Mouse (Mus musculus) stomach, embryonic 15.5 days (tissue): Measurements from ENCODE around the gene Rpl3l. TPM values are rescaled to one million over a fixed set of nuclear protein-coding genes. Genes with fewer than 3 reads are reported as not detected.
A peak's percentile ranks its signal among the peaks of the same experiment; 100 is the strongest.
"Not testable (repeated sequence)": the region's sequence is repeated elsewhere in the genome, so short reads cannot be mapped to it uniquely, and the experiment has no call there.

Experiments used
- ATAC-seq: fragments of 200-750 bp; cut with Nextera tagmentation; 2 replicates; pipeline ENCODE4 v1.8.0; 2017; ENCODE audit warnings: low read depth, moderate number of reproducible peaks, moderate TSS enrichment; ENCODE audit not compliant: insufficient read depth, low FRiP score
- H3K27ac ChIP-seq: fragments of 300-500 bp; sonication (generic); 2 replicates; pipeline ENCODE4 v1.5.1; 2015; ENCODE audit warnings: mild to moderate bottlenecking, inconsistent platforms
- H3K27me3 ChIP-seq: fragments of 300-500 bp; sonication (generic); replicated peaks from 2 replicates; pipeline ENCODE4 v1.6.1; 2015; ENCODE audit warnings: inconsistent platforms
- H3K36me3 ChIP-seq: fragments of 300-500 bp; sonication (generic); 2 replicates; pipeline ENCODE4 v1.6.1; 2015; ENCODE audit warnings: inconsistent platforms
- H3K4me1 ChIP-seq: fragments of 300-500 bp; sonication (generic); 2 replicates; pipeline ENCODE4 v1.6.1; 2015; ENCODE audit warnings: inconsistent platforms
- H3K4me2 ChIP-seq: fragments of 300-500 bp; sonication (generic); 2 replicates; pipeline ENCODE4 v1.6.1; 2015; ENCODE audit warnings: mild to moderate bottlenecking, inconsistent platforms
- H3K4me3 ChIP-seq: fragments of 300-500 bp; sonication (generic); replicated peaks from 2 replicates; pipeline ENCODE4 v1.5.1; 2015; ENCODE audit warnings: inconsistent platforms
- H3K9ac ChIP-seq: fragments of 300-500 bp; sonication (generic); 2 replicates; pipeline ENCODE4 v1.6.1; 2015; ENCODE audit warnings: inconsistent platforms
- H3K9me3 ChIP-seq: fragments of 300-500 bp; sonication (generic); 2 replicates; pipeline ENCODE4 v1.6.1; 2016; ENCODE audit warnings: inconsistent platforms
- whole genome bisulfite sequencing: fragments of 180-500 bp; shearing (Covaris S2); methylation state at CpG from one replicate; pipeline ENCODE4 v1.1.7; 2015; 5-methylcytosine and 5-hydroxymethylcytosine counted together
- polyA plus RNA-seq: library from polyadenylated mRNA; unstranded; fragments of >200 nt; fragmentation: Nextera tagmentation; extraction: Ambion mirVana; gene quantifications from 2 replicates; pipeline ENCODE4 v1.2.1, GENCODE M21; 2015

The Rpl3l gene
- polyA plus RNA-seq, 1 experiment from 2014 or later = not detected

DNA sequence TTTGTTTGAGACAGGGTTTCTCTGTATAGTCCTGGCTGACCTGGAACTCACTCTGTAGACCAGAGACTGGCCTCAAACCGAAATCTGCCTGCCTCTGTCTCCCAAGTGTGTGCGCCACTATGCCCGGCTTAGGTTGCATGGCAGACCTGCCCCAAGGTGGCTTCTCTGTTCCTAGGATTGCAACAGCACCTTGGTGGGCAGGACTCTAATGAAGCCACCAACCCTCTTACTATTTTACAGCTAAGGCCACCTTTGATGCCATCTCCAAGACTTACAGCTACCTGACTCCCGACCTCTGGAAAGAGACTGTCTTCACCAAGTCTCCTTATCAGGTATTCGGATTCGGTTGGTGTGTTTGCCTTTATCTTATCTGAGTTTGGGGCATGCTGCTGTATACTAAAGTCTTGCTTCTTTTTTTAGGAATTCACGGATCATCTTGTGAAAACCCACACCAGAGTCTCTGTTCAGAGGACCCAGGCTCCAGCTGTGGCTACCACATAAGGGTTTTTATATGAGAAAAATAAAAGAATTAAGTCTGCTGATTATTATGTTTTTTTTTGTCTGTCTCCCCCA, 6.2 kb upstream of the Rpl3l start:
- not testable (repeated sequence) for H3K27me3 ChIP-seq, H3K9me3 ChIP-seq, ATAC-seq
- Histone ChIP-seq H3K9ac (peak overlapping the region; percentile 41), H3K4me3 (peak overlapping the region; percentile 90), H3K36me3 (peaks cover 19% of the 10 kb centered on the region), H3K4me1 (peaks cover 20% of the 10 kb centered on the region), H3K27ac (peak overlapping the region; percentile 26; the same call in 1 of the 2 replicates), H3K4me2 (peak overlapping the region; percentile 80)
- WGBS = 44% methylated on average over 7 of the region's 7 CpGs

DNA sequence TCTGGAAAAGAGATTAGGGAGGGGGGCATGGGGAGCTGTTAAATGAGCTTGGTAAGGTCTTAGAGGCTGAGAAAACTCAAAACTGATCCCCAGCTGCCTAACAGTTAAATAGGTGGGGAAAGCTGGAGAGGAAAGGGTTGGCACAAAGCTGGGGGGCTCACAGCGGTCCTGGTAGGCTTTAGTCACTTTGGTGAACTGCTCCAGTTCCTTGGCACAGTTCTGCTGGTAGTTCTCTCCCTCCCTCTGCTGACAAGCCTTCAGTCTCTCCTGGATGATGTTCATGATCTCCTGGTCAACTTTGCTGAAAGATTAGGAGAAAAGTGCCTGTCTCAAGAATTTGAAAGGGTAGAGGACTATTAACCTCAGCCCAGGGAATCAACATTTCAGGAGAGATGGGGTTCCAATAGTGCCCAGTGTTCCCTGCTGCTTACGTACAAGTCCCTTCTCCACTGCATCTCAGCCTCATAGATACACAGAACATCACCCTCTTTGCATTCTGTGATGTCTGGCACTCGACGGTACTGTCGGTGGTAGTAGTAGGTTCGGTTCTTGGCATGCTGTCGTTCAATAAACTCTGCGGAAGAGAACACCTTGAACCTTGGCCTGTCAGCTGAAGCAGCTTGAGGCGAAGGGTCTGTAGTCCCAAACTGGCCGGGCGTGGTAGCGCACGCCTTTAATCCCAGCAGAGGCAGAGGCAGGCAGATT, 5.2 kb upstream of the Rpl3l start:
- no peak for ATAC-seq
- no peak overlapping the region for H3K9ac ChIP-seq
- H3K4me2 ChIP-seq = peak overlapping the region; percentile 80
- H3K4me1 ChIP-seq = peaks cover 20% of the 10 kb centered on the region
- no peaks in the 10 kb centered on the region for H3K9me3 ChIP-seq
- H3K4me3 ChIP-seq = peak overlapping the region; percentile 86; the same call in 1 of the 2 replicates
- WGBS = 30% methylated on average over 13 of the region's 13 CpGs
- H3K36me3 ChIP-seq = peaks cover 19% of the 10 kb centered on the region
- H3K27ac ChIP-seq = peak overlapping the region; percentile 90; the same call in 1 of the 2 replicates
- no peaks in the 10 kb centered on the region for H3K27me3 ChIP-seq

DNA sequence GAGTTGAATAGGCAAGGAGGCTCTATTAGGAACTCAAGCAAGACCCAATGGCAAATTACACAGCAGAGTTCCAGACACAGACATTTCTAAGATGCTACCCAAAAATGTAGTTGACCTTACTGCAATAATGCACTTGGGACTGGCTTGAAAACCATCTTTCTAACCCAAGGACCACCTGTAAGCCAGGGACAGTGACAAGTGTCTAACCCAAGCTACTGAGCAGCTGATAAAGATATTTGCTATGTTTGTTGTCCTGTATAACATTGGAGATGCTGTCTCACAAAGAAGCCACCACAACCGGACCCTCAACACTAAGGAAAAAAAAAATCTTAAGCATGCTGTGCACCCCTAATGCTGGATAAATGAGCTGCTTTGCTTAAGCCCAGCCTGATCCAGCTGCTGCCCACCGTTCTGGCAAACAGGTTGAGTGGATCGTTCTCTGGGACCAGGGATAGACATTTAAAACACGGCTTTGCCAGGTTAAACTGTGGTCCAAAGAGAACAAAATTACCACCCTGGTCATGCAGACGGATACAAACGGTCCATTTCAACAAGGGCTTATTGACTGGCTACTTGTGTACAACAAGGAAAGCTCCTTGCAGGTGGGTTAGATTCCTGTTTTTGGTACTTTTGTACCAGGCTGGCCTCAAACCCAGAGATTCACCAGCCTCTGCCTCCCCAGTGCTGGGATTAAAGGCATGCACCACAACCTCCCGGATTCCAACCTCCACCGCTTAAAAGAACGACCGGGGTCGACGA, 4.3 kb upstream of the Rpl3l start:
- WGBS = 2% methylated on average over 12 of the region's 12 CpGs
- H3K27ac ChIP-seq = peak overlapping the region; percentile 90
- no peak for ATAC-seq
- H3K4me3 ChIP-seq = peak overlapping the region; percentile 86
- H3K9ac ChIP-seq = peak overlapping the region; percentile 77
- peaks cover 18% of the 10 kb centered on the region for H3K36me3 ChIP-seq
- peak overlapping the region; percentile 80 for H3K4me2 ChIP-seq
- no peaks in the 10 kb centered on the region for H3K27me3 ChIP-seq
- H3K9me3 ChIP-seq = no peaks in the 10 kb centered on the region
- peaks cover 20% of the 10 kb centered on the region for H3K4me1 ChIP-seq

DNA sequence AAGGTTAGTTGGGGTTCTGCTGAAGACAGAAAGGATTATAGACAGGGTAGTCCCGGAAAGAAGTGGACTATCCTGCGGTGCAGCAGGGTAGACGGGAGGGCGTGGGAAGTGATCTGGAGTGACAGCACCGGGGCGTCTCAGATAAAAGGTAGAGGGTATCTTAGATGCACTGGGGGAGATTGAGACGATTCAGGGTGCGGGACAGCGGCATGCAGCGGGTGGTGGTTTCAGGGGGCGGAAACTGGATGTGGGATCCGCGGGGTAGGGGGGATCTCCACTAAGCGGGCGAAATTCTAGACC, 3.8 kb upstream of the Rpl3l start:
- H3K9ac ChIP-seq = peak overlapping the region; percentile 77
- H3K4me2 ChIP-seq = peak overlapping the region; percentile 80
- H3K27ac ChIP-seq = peak overlapping the region; percentile 90
- WGBS = 0% methylated on average over 15 of the region's 15 CpGs
- no peaks in the 10 kb centered on the region for H3K9me3 ChIP-seq
- H3K4me1 ChIP-seq = peaks cover 20% of the 10 kb centered on the region
- H3K4me3 ChIP-seq = peak overlapping the region; percentile 86
- no peaks in the 10 kb centered on the region for H3K27me3 ChIP-seq
- ATAC-seq = peak; percentile 3; the same call in 1 of the 2 replicates
- H3K36me3 ChIP-seq = peaks cover 14% of the 10 kb centered on the region

DNA sequence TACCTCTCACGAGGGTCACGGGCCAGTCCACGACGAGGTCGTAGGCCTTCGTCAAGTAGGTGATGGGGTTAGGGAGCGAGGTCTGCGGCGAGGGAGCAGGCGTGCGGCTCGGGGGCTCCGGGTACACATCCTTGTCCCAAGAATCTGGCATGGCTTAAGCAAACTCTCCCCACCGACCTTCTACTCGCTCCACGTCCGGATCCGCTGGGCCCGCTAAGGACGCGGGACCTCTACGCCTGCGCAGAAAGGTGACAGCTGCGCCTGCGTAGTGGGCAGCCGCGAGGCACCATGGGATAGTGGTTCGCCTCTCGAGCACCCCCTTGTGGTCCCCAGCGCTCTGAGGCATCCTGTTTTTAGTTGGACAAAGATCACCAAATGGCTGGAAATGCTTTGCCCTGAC, 3.4 kb upstream of the Rpl3l start, which contains the start of gene Ndufb10:
TSS of gene Ndufb10 (minus strand) at position 295 of the 400 bp plus-strand sequence.
- ATAC-seq = peak; percentile 73
- Histone ChIP-seq H3K4me3 (peak within 1 kb of the TSS; percentile 86), H3K27me3 (no peaks in the 10 kb centered on the region), H3K9me3 (no peaks in the 10 kb centered on the region), H3K36me3 (peaks cover 14% of the 10 kb centered on the region), H3K4me2 (peak within 1 kb of the TSS; percentile 80), H3K9ac (peak within 1 kb of the TSS; percentile 77), H3K27ac (peak within 1 kb of the TSS; percentile 90), H3K4me1 (peaks cover 20% of the 10 kb centered on the region)
- under 1% methylated on average over 30 of the region's 30 CpGs for WGBS

DNA sequence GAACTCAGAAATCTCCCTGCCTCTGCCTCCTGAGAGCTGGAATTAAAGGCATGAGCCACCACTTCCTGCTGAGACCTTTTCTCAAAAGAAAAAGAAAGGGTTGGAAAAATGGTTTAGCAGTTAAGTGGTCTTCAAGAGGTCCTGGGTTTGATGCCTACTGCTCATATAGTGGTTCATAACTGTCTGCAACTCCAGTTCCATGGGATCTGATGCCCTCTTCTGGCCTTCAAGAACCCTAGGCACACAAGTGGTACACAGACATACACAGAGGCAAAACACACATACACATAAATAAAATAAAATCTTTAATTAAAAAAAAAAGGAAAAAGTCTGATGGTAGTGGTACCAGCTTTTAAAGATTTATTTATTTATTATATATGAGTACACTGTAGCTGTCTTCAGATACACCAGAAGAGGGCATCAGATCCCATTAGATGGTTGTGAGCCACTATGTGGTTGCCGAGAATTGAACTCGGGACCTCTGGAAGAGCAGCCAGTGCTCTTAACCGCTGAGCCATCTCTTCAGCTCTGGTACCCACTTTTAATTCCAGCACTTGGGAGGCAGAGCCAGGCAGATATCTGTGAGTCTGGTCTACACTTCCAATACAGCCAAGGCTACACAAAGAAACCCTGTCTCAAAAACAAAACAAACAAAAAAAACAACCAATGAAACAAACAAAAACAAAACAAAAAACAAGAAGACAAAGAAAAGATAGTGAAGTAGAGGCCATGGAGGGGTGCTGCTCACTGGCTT, 1.8 kb upstream of the Rpl3l start:
- H3K27me3 ChIP-seq = no peaks in the 10 kb centered on the region
- H3K9me3 ChIP-seq = no peaks in the 10 kb centered on the region
- peaks cover 14% of the 10 kb centered on the region for H3K36me3 ChIP-seq
- H3K4me3 ChIP-seq = no peak overlapping the region
- WGBS = 76% methylated on average over 3 of the region's 3 CpGs
- H3K4me2 ChIP-seq = no peak overlapping the region
- no peak for ATAC-seq
- H3K27ac ChIP-seq = no peak overlapping the region
- no peak overlapping the region for H3K9ac ChIP-seq
- H3K4me1 ChIP-seq = peaks cover 20% of the 10 kb centered on the region

DNA sequence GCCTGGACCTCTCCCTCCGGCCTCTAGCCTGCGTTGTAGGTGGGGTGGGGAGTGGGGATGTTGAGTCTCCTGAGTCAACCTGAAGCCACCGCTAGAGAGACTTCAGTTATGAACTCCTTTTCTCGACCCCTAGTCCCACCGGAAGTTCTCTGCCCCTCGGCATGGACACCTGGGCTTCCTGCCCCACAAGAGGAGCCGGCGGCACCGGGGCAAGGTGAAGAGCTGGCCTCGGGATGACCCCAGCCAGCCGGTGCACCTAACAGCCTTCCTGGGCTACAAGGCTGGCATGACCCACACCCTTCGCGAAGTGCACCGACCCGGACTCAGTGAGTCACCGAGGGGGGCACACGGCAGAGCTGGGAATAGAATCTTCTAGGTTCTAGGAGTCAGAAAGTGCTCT, 564 bp downstream of the Rpl3l start:
- Histone ChIP-seq H3K36me3 (no peaks in the 10 kb centered on the region), H3K9ac (no peak overlapping the region), H3K9me3 (no peaks in the 10 kb centered on the region), H3K4me1 (peaks cover 2% of the 10 kb centered on the region), H3K27ac (no peak overlapping the region), H3K27me3 (no peaks in the 10 kb centered on the region), H3K4me2 (no peak overlapping the region), H3K4me3 (no peak overlapping the region)
- no peak for ATAC-seq
- WGBS = 69% methylated on average over 17 of the region's 17 CpGs

DNA sequence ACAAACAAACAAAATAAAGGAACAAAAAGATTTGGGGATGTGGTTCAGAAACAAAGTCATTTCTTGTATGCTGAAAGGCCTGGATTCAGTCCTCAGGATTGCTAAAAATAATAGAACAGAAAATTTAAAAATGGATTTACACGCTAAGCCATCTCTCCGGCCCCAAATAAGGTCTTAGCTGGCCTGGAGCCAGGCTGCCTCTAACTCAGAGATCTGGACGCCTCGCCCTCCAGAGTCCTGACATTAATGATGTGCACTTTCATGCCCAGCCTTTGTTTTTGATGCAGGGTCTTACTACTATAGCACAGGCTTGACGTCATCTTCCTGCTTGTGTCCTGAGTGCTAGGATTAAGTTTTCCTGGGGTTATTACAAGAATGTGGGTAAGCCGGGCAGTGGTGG, 1.4 kb downstream of the Rpl3l start:
- 56% methylated on average over 6 of the region's 6 CpGs for WGBS
- Histone ChIP-seq H3K36me3 (no peaks in the 10 kb centered on the region), H3K27ac (no peak overlapping the region), H3K4me2 (no peak overlapping the region), H3K4me3 (no peak overlapping the region), H3K9ac (no peak overlapping the region), H3K9me3 (no peaks in the 10 kb centered on the region), H3K4me1 (no peaks in the 10 kb centered on the region), H3K27me3 (no peaks in the 10 kb centered on the region)
- ATAC-seq = no peak

DNA sequence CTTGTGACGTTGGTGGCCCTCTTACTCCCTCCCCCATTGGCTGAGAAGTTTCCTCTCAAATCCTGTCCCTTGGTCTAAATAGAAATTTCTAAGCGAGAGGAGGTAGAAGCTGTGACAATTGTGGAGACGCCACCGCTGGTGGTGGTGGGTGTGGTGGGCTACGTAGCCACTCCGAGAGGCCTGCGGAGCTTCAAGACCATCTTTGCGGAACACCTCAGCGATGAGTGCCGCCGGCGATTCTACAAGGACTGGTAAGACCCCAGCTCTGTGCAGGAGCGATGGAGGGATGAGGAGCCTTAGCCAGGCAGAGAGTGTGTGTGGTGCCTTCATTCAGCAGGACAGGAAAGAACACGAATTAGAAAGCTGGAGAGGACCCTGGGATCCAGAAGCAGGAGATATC, 3.2 kb downstream of the Rpl3l start:
- 81% methylated on average over 14 of the region's 14 CpGs for WGBS
- H3K9me3 ChIP-seq = no peaks in the 10 kb centered on the region
- ATAC-seq = no peak
- H3K4me1 ChIP-seq = 0 out of 2 replicates have a peak, but pooled peaks cover 3% of the 10 kb centered on the region
- no peak overlapping the region for H3K4me2 ChIP-seq
- no peak overlapping the region for H3K9ac ChIP-seq
- no peak overlapping the region for H3K4me3 ChIP-seq
- no peaks in the 10 kb centered on the region for H3K36me3 ChIP-seq
- H3K27ac ChIP-seq = no peak overlapping the region
- H3K27me3 ChIP-seq = no peaks in the 10 kb centered on the region

DNA sequence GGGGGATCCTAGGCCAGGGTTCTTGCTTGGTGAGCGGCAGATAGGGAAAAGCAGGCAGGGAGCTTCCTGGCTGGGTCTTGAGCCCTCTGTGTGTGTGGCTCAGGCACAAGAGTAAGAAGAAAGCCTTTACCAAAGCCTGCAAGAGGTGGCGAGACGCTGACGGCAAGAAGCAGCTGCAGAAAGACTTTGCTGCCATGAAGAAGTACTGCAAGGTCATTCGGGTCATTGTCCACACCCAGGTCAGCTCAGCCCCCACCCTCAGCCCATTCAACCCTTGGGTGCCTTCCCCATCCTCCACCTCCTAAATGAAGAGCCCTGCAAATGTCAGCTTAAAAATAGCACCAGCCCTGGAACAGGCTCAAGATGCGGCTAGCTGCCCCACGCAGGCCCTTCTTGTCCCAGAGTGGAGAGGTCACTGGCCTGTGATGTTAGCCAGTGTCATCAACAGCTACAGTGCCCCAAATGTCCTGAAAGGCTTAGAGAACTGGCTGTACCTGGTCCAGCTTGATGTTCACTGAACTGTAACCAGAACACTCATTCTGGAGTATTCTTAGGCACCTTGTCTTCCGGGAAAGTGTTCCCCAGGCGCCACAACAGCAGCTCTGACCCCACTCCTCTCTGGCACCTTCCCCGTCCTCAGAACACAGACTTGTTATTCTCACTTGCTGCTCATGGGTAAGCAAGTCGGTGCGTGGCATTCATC, 4.8 kb downstream of the Rpl3l start:
- Histone ChIP-seq H3K36me3 (no peaks in the 10 kb centered on the region), H3K27ac (no peak overlapping the region), H3K4me2 (no peak overlapping the region), H3K27me3 (no peaks in the 10 kb centered on the region), H3K4me1 (peaks cover 11% of the 10 kb centered on the region; the same call in 1 of the 2 replicates), H3K9me3 (no peaks in the 10 kb centered on the region), H3K9ac (no peak overlapping the region), H3K4me3 (no peak overlapping the region)
- WGBS = 76% methylated on average over 12 of the region's 12 CpGs
- no peak for ATAC-seq

DNA sequence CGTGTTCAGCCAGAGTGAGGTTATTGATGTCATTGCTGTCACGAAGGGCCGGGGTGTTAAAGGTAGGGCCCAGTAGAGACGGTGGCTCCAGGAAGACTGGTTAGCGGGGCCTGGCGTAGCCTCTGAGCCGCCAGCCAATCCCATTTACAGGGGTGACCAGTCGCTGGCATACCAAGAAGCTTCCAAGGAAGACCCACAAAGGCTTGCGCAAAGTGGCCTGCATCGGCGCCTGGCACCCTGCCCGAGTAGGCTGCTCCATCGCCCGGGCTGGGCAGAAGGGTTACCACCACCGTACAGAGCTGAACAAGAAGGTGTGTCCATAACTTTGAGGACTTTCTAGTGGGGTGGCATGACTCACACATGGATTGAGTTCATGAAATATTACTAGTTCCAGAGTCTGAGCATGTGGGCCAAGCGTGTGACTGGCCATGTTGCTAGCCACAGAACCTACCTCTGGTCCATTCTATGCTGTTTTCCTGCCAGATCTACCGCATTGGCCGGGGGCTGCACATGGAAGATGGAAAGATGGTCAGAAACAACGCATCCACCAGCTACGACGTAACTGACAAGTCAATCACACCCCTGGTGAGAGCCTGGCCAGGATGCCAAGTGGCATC, 5.9 kb downstream of the Rpl3l start:
- WGBS = 87% methylated on average over 21 of the region's 21 CpGs
- no peak for ATAC-seq

More for the DNA sequence above, 5.9 kb downstream of the Rpl3l start:
- H3K27ac ChIP-seq = no peak overlapping the region
- peaks cover 11% of the 10 kb centered on the region; the same call in 1 of the 2 replicates for H3K4me1 ChIP-seq
- H3K4me2 ChIP-seq = no peak overlapping the region
- no peaks in the 10 kb centered on the region for H3K27me3 ChIP-seq
- H3K9me3 ChIP-seq = no peaks in the 10 kb centered on the region
- no peaks in the 10 kb centered on the region for H3K36me3 ChIP-seq
- H3K4me3 ChIP-seq = no peak overlapping the region
- H3K9ac ChIP-seq = no peak overlapping the region
